Mouse (Mus musculus): Measurements from ENCODE around the gene Rgcc. TPM values are rescaled to one million over a fixed set of nuclear protein-coding genes. Genes with fewer than 3 reads are reported as not detected.
A peak's percentile ranks its signal among the peaks of the same experiment; 100 is the strongest.

Gene Rgcc
- polyA plus RNA-seq, 1 experiment from 2014 or later, result 56.3 TPM

DNA sequence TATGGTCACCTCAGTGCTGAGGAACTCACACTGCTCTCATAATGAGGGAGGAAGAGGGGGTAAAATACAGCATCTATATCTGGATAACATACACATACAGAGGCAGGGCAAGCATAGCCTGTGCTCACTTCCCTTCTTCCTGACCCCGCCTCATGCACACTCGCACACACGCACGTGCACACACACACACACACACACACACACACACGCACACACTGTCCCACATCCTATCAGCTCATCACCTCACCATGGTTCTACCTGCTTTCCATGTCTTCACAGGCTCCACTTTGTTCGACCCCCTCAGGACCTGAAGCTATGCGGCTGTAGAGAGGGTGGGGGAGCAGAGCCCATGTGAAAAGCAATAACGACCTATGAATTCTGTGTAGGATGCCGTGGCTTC is 5.9 kb downstream of the Rgcc start:
- Histone ChIP-seq H3K9ac (ENCODE audit: low read length) (no peak overlapping the region), H3K9me3 (replicated peaks; ENCODE audit: control insufficient read depth, low read length) (no peaks in the 10 kb centered on the region), H3K4me3 (replicated peaks; ENCODE audit: low read length) (no peak overlapping the region), H3K27me3 (ENCODE audit: control insufficient read depth, insufficient read depth, low read length) (peaks cover 11% of the 10 kb centered on the region), H3K27ac (ENCODE audit: low read length) (no peak overlapping the region), H3K4me2 (ENCODE audit: low read depth, low read length) (no peak overlapping the region), H3K4me1 (ENCODE audit: control insufficient read depth, insufficient read depth, low read length) (peaks cover 10% of the 10 kb centered on the region; the same call in 1 of the 2 replicates), H3K36me3 (ENCODE audit: control insufficient read depth, insufficient read depth, low read length) (no peaks in the 10 kb centered on the region)
- ATAC-seq (ENCODE audit: insufficient read depth, low FRiP score), result no peak
- WGBS, result 81% methylated on average over 9 of the region's 9 CpGs

DNA sequence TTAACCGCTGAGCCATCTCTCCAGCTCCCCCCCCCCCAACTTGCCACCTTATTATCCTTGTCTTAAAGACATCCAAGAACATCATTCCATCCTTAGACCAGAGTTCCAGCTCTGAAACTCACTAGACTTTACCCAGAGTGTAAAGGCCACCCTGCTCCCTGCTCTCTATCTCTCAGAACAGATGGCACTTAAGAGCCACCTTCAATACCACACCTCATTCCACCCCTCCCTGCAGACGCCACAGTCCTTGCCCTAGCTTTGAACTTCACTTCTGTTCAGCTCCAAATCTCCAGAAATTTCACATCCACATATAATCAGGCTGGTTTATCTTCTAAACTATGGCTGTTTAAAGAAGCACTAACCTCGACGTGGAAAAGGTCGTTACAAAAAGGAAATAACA is 6.5 kb downstream of the Rgcc start:
- Histone ChIP-seq H3K27me3 (ENCODE audit: control insufficient read depth, insufficient read depth, low read length) (peaks cover 7% of the 10 kb centered on the region), H3K27ac (ENCODE audit: low read length) (no peak overlapping the region), H3K4me3 (replicated peaks; ENCODE audit: low read length) (no peak overlapping the region), H3K9ac (ENCODE audit: low read length) (no peak overlapping the region), H3K4me2 (ENCODE audit: low read depth, low read length) (no peak overlapping the region), H3K9me3 (replicated peaks; ENCODE audit: control insufficient read depth, low read length) (no peaks in the 10 kb centered on the region), H3K36me3 (ENCODE audit: control insufficient read depth, insufficient read depth, low read length) (no peaks in the 10 kb centered on the region), H3K4me1 (ENCODE audit: control insufficient read depth, insufficient read depth, low read length) (peaks cover 10% of the 10 kb centered on the region)
- 56% methylated on average over 5 of the region's 5 CpGs for WGBS
- no peak for ATAC-seq (ENCODE audit: insufficient read depth, low FRiP score)

DNA sequence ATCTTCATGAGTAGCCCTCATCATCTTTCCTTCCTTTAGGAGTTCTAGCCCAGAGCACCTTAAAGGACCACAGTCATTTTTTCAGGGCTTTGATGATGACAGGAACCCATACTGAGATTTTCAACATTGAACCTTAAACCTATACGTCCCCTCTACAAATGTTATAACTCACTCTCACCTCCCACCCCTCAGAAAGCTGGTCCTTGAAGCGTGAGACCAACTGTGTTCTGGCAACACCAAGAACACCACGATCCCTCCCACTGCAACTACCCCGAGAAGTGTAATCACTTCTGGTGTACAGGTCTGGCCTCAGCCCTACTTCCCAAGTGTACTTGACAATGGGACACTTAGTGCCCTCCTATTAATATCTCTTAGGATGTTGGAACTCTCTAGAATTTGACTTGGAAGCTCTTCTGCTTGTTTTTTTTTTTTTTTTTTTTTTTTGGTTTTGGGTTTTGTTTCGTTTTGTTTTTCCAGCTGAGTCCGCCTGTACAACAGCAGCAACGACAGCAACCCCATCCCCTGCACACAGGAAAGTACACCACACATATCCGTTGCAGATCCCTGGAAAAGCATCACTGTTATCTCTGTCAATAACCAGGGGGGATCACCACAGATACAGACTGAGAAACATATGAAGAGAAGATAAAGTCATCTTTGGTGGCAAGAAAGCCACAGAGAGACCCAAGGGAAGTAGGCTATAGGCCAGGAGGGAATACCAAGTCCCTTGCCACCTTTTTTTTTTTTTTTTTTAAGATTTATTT is 7.2 kb downstream of the Rgcc start:
- Histone ChIP-seq H3K4me1 (ENCODE audit: control insufficient read depth, insufficient read depth, low read length) (peaks cover 13% of the 10 kb centered on the region), H3K27ac (ENCODE audit: low read length) (no peak overlapping the region; the same call in 1 of the 2 replicates), H3K4me2 (ENCODE audit: low read depth, low read length) (no peak overlapping the region), H3K27me3 (ENCODE audit: control insufficient read depth, insufficient read depth, low read length) (peaks cover 3% of the 10 kb centered on the region; the same call in 1 of the 2 replicates), H3K9ac (ENCODE audit: low read length) (no peak overlapping the region), H3K9me3 (replicated peaks; ENCODE audit: control insufficient read depth, low read length) (no peaks in the 10 kb centered on the region), H3K36me3 (ENCODE audit: control insufficient read depth, insufficient read depth, low read length) (no peaks in the 10 kb centered on the region), H3K4me3 (replicated peaks; ENCODE audit: low read length) (no peak overlapping the region)
- no peak for ATAC-seq (ENCODE audit: insufficient read depth, low FRiP score)
- WGBS, result 76% methylated on average over 8 of the region's 8 CpGs

GRCm38 (mm10) chr14:79293119-79293780 is 8.2 kb downstream of the Rgcc start:
- WGBS, result 51% methylated on average over 11 of the region's 16 CpGs

DNA sequence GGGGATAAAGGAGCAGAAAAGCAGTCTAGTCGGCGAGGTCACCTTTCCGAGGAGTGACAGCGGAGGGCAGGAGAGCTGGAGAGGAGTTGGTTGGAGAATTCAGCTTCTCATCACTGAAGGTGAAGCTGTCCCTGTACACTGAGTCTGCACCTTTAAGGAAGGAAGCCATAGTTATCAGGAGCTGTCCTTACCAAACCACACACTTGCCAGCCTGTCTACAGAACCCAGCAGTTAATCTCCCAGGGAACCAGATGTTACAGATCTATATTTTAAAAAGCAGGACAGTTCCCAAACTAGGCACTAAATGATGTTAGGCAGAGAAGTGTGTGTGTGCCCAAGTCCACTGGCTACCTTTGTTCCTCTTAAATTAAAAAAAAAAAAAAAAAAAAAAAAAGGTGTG is 9.8 kb downstream of the Rgcc start:
- WGBS, result 87% methylated on average over 4 of the region's 4 CpGs
- no peak overlapping the region for H3K9ac ChIP-seq (ENCODE audit: low read length)
- H3K9me3 ChIP-seq (replicated peaks; ENCODE audit: control insufficient read depth, low read length), result no peaks in the 10 kb centered on the region
- no peaks in the 10 kb centered on the region for H3K27me3 ChIP-seq (ENCODE audit: control insufficient read depth, insufficient read depth, low read length)
- no peak for ATAC-seq (ENCODE audit: insufficient read depth, low FRiP score)
- no peak overlapping the region for H3K4me3 ChIP-seq (replicated peaks; ENCODE audit: low read length)
- H3K4me2 ChIP-seq (ENCODE audit: low read depth, low read length), result no peak overlapping the region
- H3K36me3 ChIP-seq (ENCODE audit: control insufficient read depth, insufficient read depth, low read length), result no peaks in the 10 kb centered on the region
- no peak overlapping the region for H3K27ac ChIP-seq (ENCODE audit: low read length)
- peaks cover 13% of the 10 kb centered on the region for H3K4me1 ChIP-seq (ENCODE audit: control insufficient read depth, insufficient read depth, low read length)

More at GRCm38 (mm10) chr14:79293119-79293780, 8.2 kb downstream of the Rgcc start:
- Histone ChIP-seq H3K9me3 (replicated peaks; ENCODE audit: control insufficient read depth, low read length) (no peaks in the 10 kb centered on the region), H3K4me1 (ENCODE audit: control insufficient read depth, insufficient read depth, low read length) (peaks cover 13% of the 10 kb centered on the region), H3K36me3 (ENCODE audit: control insufficient read depth, insufficient read depth, low read length) (no peaks in the 10 kb centered on the region), H3K4me3 (replicated peaks; ENCODE audit: low read length) (no peak overlapping the region), H3K27me3 (ENCODE audit: control insufficient read depth, insufficient read depth, low read length) (no peaks in the 10 kb centered on the region), H3K4me2 (ENCODE audit: low read depth, low read length) (no peak overlapping the region), H3K9ac (ENCODE audit: low read length) (no peak overlapping the region), H3K27ac (ENCODE audit: low read length) (no peak overlapping the region; the same call in 1 of the 2 replicates)
- no peak for ATAC-seq (ENCODE audit: insufficient read depth, low FRiP score)

GRCm38 (mm10) chr14:79290683-79291425 is 10.6 kb downstream of the Rgcc start:
- no peaks in the 10 kb centered on the region for H3K27me3 ChIP-seq (ENCODE audit: control insufficient read depth, insufficient read depth, low read length)
- 44% methylated on average over 15 of the region's 15 CpGs for WGBS
- H3K4me2 ChIP-seq (ENCODE audit: low read depth, low read length), result peak overlapping the region; percentile 3; the same call in 1 of the 2 replicates
- no peak overlapping the region; the same call in 1 of the 2 replicates for H3K9ac ChIP-seq (ENCODE audit: low read length)
- no peak for ATAC-seq (ENCODE audit: insufficient read depth, low FRiP score)
- peak overlapping the region; percentile 55; the same call in 1 of the 2 replicates for H3K27ac ChIP-seq (ENCODE audit: low read length)
- no peaks in the 10 kb centered on the region for H3K9me3 ChIP-seq (replicated peaks; ENCODE audit: control insufficient read depth, low read length)
- H3K4me3 ChIP-seq (replicated peaks; ENCODE audit: low read length), result no peak overlapping the region
- no peaks in the 10 kb centered on the region for H3K36me3 ChIP-seq (ENCODE audit: control insufficient read depth, insufficient read depth, low read length)
- peaks cover 13% of the 10 kb centered on the region for H3K4me1 ChIP-seq (ENCODE audit: control insufficient read depth, insufficient read depth, low read length)

GRCm38 (mm10) chr14:79289909-79290308 is 11.5 kb downstream of the Rgcc start:
- Histone ChIP-seq H3K4me1 (ENCODE audit: control insufficient read depth, insufficient read depth, low read length) (peaks cover 13% of the 10 kb centered on the region), H3K36me3 (ENCODE audit: control insufficient read depth, insufficient read depth, low read length) (no peaks in the 10 kb centered on the region), H3K4me3 (replicated peaks; ENCODE audit: low read length) (no peak overlapping the region), H3K27me3 (ENCODE audit: control insufficient read depth, insufficient read depth, low read length) (no peaks in the 10 kb centered on the region), H3K4me2 (ENCODE audit: low read depth, low read length) (peak overlapping the region; percentile 3; the same call in 1 of the 2 replicates), H3K9me3 (replicated peaks; ENCODE audit: control insufficient read depth, low read length) (no peaks in the 10 kb centered on the region), H3K9ac (ENCODE audit: low read length) (no peak overlapping the region), H3K27ac (ENCODE audit: low read length) (peak overlapping the region; percentile 55; the same call in 1 of the 2 replicates)
- WGBS, result 33% methylated on average over 9 of the region's 9 CpGs
- ATAC-seq (ENCODE audit: insufficient read depth, low FRiP score), result no peak

DNA sequence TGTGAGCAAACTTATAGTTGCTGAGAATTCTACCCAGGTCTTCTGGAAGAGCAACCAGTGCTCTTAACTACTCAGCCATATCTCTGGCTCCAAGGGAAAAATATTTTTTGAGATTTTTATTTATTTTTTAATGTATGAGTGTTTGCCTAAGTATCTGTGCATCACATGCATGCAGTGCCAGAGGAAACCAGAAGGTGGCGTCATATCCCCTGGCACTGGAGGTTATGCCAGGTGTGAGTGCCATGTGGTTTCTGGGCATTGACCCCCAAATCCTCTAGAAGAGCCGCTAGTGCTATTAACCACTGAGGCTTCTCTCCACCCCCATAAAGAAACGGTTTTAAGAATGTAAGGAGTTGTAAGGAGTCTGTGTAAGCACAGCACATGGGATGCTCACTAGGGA is 13.2 kb downstream of the Rgcc start:
- Histone ChIP-seq H3K9ac (ENCODE audit: low read length) (no peak overlapping the region), H3K4me2 (ENCODE audit: low read depth, low read length) (no peak overlapping the region), H3K4me1 (ENCODE audit: control insufficient read depth, insufficient read depth, low read length) (peaks cover 13% of the 10 kb centered on the region), H3K4me3 (replicated peaks; ENCODE audit: low read length) (no peak overlapping the region), H3K27ac (ENCODE audit: low read length) (no peak overlapping the region), H3K9me3 (replicated peaks; ENCODE audit: control insufficient read depth, low read length) (no peaks in the 10 kb centered on the region), H3K27me3 (ENCODE audit: control insufficient read depth, insufficient read depth, low read length) (no peaks in the 10 kb centered on the region), H3K36me3 (ENCODE audit: control insufficient read depth, insufficient read depth, low read length) (no peaks in the 10 kb centered on the region)
- ATAC-seq (ENCODE audit: insufficient read depth, low FRiP score), result no peak
- 78% methylated on average over 3 of the region's 3 CpGs for WGBS

Data from stomach, embryonic 16.5 days (tissue).